Mouse (Mus musculus) megakaryocyte, embryonic 14.5 days (primary cell): ENCODE results near the gene Chtop. TPM values are rescaled to one million over a fixed set of nuclear protein-coding genes. Genes with fewer than 3 reads are reported as not detected.

Experiments used
- H3K27me3 ChIP-seq: replicated peaks from 2 replicates; pipeline ENCODE3; 2012; ENCODE audit warnings: inconsistent platforms
- H3K36me3 ChIP-seq: replicated peaks from 2 replicates; pipeline ENCODE3; 2012; ENCODE audit warnings: low read length, inconsistent platforms, mixed read lengths
- H3K4me1 ChIP-seq: 2 replicates; pipeline ENCODE4 v1.6.1; 2012; ENCODE audit warnings: inconsistent platforms
- H3K4me3 ChIP-seq: replicated peaks from 2 replicates; pipeline ENCODE3; 2012; ENCODE audit warnings: moderate library complexity, mild to moderate bottlenecking, inconsistent platforms
- H3K9me3 ChIP-seq: 2 replicates; pipeline ENCODE4 v1.6.1; 2012; ENCODE audit warnings: inconsistent platforms
- FLI1 ChIP-seq: IDR thresholded peaks from 2 replicates; pipeline ENCODE4 v1.6.1; 2012; ENCODE audit warnings: low read length, inconsistent platforms, mixed read lengths
- GATA1 ChIP-seq: IDR thresholded peaks from 3 replicates; pipeline ENCODE4 v1.6.1; 2012; ENCODE audit warnings: mixed read lengths, low read length, inconsistent platforms, borderline replicate concordance
- polyA plus RNA-seq: library from polyadenylated mRNA; stranded (reverse); fragments of >175 nt; gene quantifications from 2 replicates; pipeline ENCODE4 v1.2.3, GENCODE M21; 2012; ENCODE audit warnings: low replicate concordance; ENCODE audit not compliant: insufficient read depth

Gene Chtop
- polyA plus RNA-seq, 1 experiment: 68.8 TPM

DNA sequence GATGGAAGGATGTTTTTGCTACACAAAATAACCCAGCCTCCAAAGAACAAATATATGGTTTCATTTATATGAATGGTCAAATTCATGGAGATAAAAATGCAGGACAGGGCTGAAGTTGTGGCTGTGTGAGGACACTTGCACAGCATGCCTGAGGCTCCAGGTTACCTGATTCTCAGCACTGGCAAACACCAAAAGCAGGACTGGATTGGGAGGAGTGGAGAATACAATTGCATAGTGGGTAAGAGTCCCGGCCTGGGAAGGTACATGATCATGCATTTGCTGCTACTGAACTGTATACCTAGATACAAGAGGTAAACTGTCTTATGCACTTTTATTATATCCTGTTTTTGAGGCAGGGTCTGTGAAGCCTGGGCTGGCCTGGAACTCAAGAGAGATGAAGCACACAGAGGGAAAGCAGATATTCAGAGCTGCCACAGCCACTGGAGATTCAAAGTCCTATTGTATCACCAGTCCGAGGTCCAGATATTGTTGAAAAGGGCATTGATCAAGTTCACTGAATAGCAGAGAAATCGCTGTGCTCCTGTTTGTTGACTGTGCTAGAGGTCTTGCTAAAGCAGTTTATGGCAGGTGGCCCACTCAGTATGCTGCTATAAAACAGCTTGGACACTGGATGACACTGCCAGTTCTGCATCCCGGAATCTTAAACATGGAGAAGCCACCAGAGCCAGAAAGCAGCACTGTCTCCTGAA, 15.3 kb downstream of the Chtop start:
- no peaks in the 10 kb centered on the region for H3K9me3 ChIP-seq
- peaks cover 21% of the 10 kb centered on the region for H3K4me1 ChIP-seq
- no peak overlapping the region for H3K4me3 ChIP-seq
- peaks cover 61% of the 10 kb centered on the region for H3K36me3 ChIP-seq
- TF ChIP-seq GATA1 (no peak), FLI1 (no peak)
- no peaks in the 10 kb centered on the region for H3K27me3 ChIP-seq

DNA sequence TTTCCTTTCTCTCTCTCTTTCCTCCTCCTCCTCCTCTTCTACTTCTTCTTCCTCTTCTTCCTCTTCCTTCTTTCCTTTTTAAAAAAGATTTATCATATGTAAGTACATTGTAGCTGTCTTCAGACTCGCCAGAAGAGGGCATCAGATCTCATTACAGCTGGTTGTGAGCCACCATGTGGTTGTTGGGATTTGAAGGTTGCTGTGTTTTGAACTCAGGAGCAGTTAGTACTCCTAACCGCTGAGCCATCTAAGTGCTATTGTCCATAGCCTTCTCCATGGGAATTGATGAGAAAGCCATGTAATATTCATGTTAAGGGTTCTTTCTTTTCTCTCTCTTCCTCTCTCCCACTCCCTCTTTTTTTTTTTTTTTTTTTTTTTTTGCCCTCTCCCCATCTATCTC, 17.9 kb downstream of the Chtop start:
- H3K4me3 ChIP-seq: peak overlapping the region; percentile 67
- peaks cover 20% of the 10 kb centered on the region for H3K4me1 ChIP-seq
- peaks cover 61% of the 10 kb centered on the region for H3K36me3 ChIP-seq
- H3K27me3 ChIP-seq: no peaks in the 10 kb centered on the region
- no peak for TF ChIP-seq FLI1
- no peak for TF ChIP-seq GATA1
- H3K9me3 ChIP-seq: no peaks in the 10 kb centered on the region

DNA sequence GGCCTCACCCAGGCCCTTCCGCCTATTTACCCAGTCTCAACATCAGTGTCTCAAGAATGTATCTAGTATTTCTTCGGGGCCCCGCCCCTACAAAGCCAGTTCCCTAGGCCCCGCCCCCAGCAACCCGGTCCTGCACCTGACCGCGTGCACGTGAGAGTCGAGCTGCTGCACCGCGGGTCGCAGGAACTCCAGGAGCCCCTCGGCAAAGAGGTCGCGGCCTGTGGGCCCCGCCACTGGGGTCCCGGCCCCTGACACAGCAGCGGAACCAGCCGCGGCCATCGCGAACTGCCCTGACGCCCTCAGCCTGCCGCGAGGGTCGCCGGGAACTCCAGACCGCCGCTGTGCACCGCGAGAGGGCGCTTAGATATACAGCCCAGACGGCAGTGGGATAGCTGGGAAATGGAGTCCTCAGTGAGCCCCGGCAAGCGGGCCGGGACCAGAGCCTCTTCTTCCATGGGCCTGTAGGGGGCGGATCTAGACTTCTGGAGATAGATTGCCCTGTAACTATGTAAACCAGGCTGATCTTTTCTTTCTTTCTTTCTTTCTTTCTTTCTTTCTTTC, 18.5 kb downstream of the Chtop start, which contains the start of gene Snapin:
Gene Snapin (minus strand): TSS at position 338 of the 561 bp plus-strand sequence.
- Histone ChIP-seq H3K4me3 (peak within 1 kb of the TSS; percentile 95), H3K27me3 (no peaks in the 10 kb centered on the region), H3K9me3 (no peaks in the 10 kb centered on the region), H3K4me1 (peaks cover 20% of the 10 kb centered on the region), H3K36me3 (peaks cover 61% of the 10 kb centered on the region)
- TF ChIP-seq FLI1 (no peak), GATA1 (no peak)

DNA sequence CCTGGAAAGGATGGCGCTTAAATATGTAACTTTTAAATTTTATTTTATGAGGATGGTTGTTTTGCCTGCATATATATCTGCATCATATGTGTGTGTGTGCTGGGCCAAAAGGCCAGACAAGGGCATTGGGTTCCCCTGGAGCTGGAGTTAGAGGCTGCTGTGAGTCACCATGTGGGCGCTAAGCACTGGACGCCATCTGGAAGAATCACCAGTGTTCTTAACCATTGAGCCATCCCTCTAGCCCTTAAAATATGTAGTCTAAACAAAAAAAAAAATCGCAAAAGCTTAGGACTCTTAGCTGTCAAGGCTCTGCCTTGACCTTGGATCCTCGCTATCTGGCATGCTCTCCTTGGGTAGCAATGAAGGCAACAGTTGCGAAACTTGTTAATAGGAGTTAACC, 20.7 kb downstream of the Chtop start:
- no peaks in the 10 kb centered on the region for H3K9me3 ChIP-seq
- no peak overlapping the region for H3K4me3 ChIP-seq
- H3K4me1 ChIP-seq: peaks cover 20% of the 10 kb centered on the region
- H3K27me3 ChIP-seq: no peaks in the 10 kb centered on the region
- no peak for TF ChIP-seq FLI1
- no peak for TF ChIP-seq GATA1
- H3K36me3 ChIP-seq: peaks cover 60% of the 10 kb centered on the region

DNA sequence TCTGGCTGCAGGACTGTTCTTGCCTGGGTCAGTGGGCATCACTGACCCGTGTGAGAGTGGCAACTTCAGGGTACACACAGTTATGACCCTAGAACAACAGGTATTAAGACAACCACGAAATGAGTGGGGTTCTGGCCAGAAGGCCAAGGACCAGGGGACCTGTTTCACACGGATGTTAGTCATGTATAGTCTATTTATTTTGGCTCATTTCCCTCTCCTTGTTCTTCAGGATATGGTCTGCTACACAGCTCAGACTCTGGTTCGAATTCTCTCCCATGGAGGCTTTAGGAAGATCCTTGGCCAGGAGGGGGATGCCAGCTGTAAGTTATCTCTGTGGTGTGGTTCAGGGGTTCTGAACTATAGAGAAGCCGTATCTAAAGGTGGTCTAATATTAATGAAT, 22.3 kb downstream of the Chtop start:
- Histone ChIP-seq H3K36me3 (peaks cover 74% of the 10 kb centered on the region), H3K27me3 (no peaks in the 10 kb centered on the region), H3K4me1 (peaks cover 20% of the 10 kb centered on the region), H3K4me3 (no peak overlapping the region), H3K9me3 (no peaks in the 10 kb centered on the region)
- TF ChIP-seq GATA1: no peak
- no peak for TF ChIP-seq FLI1

DNA sequence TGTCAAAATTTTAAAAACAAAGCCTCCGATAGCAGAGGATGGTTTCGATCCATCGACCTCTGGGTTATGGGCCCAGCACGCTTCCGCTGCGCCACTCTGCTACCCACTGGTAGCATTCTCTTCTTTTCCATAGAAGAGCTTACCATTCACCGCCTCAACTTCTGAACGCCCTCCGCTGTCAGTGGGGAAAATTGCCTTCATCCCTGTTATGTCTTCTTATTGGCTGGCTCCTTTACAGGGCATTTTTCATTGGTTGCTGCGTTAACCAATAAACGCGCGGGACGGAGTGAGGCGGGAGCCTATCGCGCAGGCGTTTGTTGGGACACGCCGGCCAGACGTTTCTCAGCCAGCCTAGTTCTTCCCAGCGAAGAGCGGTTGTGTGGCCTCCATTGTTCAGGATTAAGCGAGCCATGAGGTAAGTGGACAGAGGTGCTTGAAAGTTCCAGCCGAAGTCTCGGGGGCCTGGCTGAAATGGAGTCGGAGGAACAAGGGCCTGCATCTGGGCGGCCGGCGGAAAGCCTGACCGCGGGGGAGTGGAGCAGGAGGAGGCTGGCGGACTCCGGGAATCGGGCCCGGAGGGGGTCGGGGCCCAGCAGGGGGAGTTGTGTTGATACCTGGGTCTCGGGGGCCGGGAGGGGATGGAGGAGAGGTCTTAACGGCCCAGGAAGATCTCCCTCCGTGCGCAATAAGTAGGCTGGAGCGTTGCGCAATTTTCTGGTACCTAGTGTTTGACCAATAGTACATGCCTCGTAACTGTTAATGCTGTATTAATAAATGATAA, 33.3 kb downstream of the Chtop start, which contains the start of gene Ilf2:
Gene Ilf2 (plus strand): TSS at position 296 of the 781 bp plus-strand sequence.
- Histone ChIP-seq H3K36me3 (peaks cover 23% of the 10 kb centered on the region), H3K4me3 (peak within 1 kb of the TSS; percentile 92), H3K27me3 (no peaks in the 10 kb centered on the region), H3K4me1 (peaks cover 24% of the 10 kb centered on the region), H3K9me3 (no peaks in the 10 kb centered on the region)
- TF ChIP-seq FLI1 (no peak), GATA1 (no peak)

DNA sequence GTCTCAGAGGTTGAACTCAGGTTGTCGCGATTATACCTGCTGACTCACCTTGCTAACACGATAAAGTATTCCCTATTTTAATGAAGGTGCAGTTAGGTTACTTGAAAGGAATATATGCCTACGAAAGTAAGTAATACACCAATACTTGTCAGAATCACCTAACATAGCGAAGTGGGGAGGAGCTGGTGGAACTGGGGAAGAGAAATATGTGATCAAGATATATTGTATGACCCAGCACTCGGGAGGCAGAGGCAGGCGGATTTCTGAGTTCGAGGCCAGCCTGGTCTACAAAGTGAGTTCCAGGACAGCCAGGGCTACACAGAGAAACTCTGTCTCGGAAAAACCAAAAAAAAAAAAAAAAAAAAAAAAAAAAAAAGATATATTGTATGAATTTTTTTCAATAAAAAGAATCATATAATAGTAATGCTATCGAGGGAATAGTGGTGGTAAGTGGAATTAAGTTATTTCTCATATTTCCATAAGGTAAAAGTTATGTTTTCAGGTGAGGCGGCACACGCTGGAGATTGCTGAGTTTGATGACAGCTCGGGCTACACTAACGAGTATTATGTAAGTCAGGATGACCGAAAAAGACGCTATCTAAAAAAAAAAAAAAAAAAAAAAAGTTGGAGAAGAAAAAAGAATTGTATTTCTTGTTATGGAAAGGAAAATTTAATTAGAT, 34.0 kb downstream of the Chtop start:
- H3K4me3 ChIP-seq: peak overlapping the region; percentile 92
- H3K27me3 ChIP-seq: no peaks in the 10 kb centered on the region
- H3K9me3 ChIP-seq: no peaks in the 10 kb centered on the region
- H3K4me1 ChIP-seq: peaks cover 24% of the 10 kb centered on the region
- TF ChIP-seq GATA1: no peak
- no peak for TF ChIP-seq FLI1
- H3K36me3 ChIP-seq: peaks cover 16% of the 10 kb centered on the region

DNA sequence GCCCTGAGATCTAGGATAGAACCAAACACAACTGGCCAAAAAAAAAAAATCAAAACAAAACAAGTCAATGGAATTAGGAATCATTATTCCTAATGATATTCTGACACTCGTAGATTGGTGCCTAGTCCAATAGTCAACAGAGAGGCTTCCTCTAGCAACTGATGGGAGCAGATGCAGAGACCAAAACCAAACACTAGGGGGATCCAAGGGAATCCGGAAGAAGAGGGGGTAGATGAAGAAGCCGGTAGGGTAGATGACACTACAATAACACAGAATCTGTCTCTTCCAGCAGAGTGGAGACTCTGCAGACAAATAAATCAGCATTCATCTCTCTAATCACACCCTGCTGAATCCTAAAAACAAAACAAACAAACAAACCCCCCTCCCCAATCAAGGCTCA, 37.1 kb downstream of the Chtop start:
- Histone ChIP-seq H3K36me3 (no peaks in the 10 kb centered on the region), H3K4me1 (peaks cover 42% of the 10 kb centered on the region), H3K9me3 (no peaks in the 10 kb centered on the region), H3K4me3 (no peak overlapping the region), H3K27me3 (peaks cover 3% of the 10 kb centered on the region)
- no peak for TF ChIP-seq GATA1
- TF ChIP-seq FLI1: no peak

DNA sequence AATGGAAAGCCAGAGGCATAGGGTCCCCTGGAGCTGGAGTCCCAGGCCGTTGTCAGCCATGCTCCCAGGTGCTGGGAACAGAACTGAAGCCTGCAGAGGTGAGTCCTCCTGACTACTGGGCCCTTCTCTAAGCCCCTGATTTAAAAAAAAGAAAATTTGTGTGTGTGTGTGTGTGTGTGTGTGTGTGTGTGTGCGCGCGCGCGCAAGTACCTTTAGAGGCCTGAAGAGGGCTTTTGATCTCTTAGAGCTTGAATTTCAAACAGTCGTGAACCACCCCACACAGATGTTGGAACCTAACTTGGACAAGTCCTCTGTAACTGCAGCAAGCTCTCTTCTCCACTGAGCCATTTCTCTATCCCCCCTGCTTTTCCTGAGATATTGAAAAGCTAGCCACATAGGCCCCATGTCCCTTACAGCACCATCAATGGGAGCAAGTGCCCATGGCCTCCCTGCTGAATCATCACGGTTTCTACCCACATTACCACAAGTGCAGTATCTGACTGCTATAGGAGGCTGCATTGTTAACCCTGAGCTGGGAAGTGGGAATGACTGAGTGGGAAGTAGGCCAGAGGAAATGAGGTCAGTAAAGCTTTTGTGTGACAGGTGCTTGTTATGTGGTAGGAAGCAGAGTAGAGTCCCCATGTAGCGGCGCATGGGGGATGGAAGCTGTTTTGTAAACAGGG, 41.5 kb downstream of the Chtop start:
- H3K9me3 ChIP-seq: no peaks in the 10 kb centered on the region
- H3K4me3 ChIP-seq: no peak overlapping the region
- no peaks in the 10 kb centered on the region for H3K36me3 ChIP-seq
- peaks cover 39% of the 10 kb centered on the region for H3K27me3 ChIP-seq
- peaks cover 60% of the 10 kb centered on the region for H3K4me1 ChIP-seq
- TF ChIP-seq GATA1 (no peak), FLI1 (no peak)
